Mouse (Mus musculus) G1E (cell line): ENCODE measurements at regions not wholly inside any gene's neighbourhood (a gene's known extent, or its start where the extent isn't known, plus 50 kb on each side); places are given as distances from the start of the nearest gene placed in this dataset.

Experiments
- ATAC-seq: 2 replicates; pipeline ENCODE4 v1.8.0; 2016; ENCODE audit warnings: mild to moderate bottlenecking; ENCODE audit not compliant: insufficient number of reproducible peaks, poor library complexity, low FRiP score, severe bottlenecking; ENCODE audit errors: extremely low read depth
- DNase-seq: peaks from one replicate; pipeline ENCODE4 v3.0.0; 2012; ENCODE audit warnings: low spot score
- H3K27me3 ChIP-seq: 2 replicates; pipeline ENCODE4 v1.6.1; 2012; ENCODE audit warnings: mild to moderate bottlenecking, low read length, inconsistent platforms; ENCODE audit not compliant: insufficient read depth
- H3K36me3 ChIP-seq: replicated peaks from 2 replicates; pipeline ENCODE3; 2012; ENCODE audit warnings: mild to moderate bottlenecking, inconsistent platforms
- H3K4me1 ChIP-seq: 2 replicates; pipeline ENCODE4 v1.6.1; 2012; ENCODE audit warnings: low read depth, low read length, inconsistent platforms, mixed read lengths; ENCODE audit not compliant: insufficient read depth
- H3K4me3 ChIP-seq: 2 replicates; pipeline ENCODE4 v1.5.1; 2012; ENCODE audit warnings: low read depth, mild to moderate bottlenecking, inconsistent platforms, low read length, moderate library complexity, mixed read lengths
- H3K9me3 ChIP-seq: replicated peaks from 2 replicates; pipeline ENCODE4 v1.6.1; 2012; ENCODE audit warnings: inconsistent platforms
- CTCF ChIP-seq: IDR thresholded peaks from 2 replicates; pipeline ENCODE4 v1.5.1; 2012; ENCODE audit warnings: low read depth, low read length, inconsistent platforms, mixed read lengths
- GATA1 ChIP-seq: IDR thresholded peaks from 2 replicates; pipeline ENCODE4 v1.6.1; 2012; ENCODE audit warnings: borderline replicate concordance, low read length, inconsistent platforms, mixed read lengths
- GATA2 ChIP-seq: IDR thresholded peaks from 2 replicates; pipeline ENCODE4 v1.6.1; 2012; ENCODE audit warnings: low read depth, low read length, inconsistent platforms, borderline replicate concordance
- POLR2AphosphoS5 ChIP-seq: IDR thresholded peaks from 2 replicates; pipeline ENCODE4 v1.6.1; 2012; ENCODE audit warnings: low read depth, low read length, inconsistent platforms; ENCODE audit not compliant: insufficient replicate concordance
- TAL1 ChIP-seq: conservative IDR thresholded peaks from 2 replicates; pipeline ENCODE4 v1.6.1; 2012; ENCODE audit warnings: low read depth, low read length, inconsistent platforms, mixed read lengths

GRCm38 (mm10) chr8:115436356-115436721 is 271.3 kb downstream of the Maf start:
- ATAC-seq (no peak), DNase-seq (no peak)
- Histone ChIP-seq H3K4me1 (no peaks in the 10 kb centered on the region), H3K36me3 (no peaks in the 10 kb centered on the region), H3K4me3 (no peak overlapping the region), H3K27me3 (no peaks in the 10 kb centered on the region), H3K9me3 (peaks cover 65% of the 10 kb centered on the region)
- TF ChIP-seq POLR2AphosphoS5 (no peak), TAL1 (no peak), GATA1 (no peak), GATA2 (no peak), CTCF (no peak)

- Histone ChIP-seq H3K27me3 (no peaks in the 10 kb centered on the region), H3K9me3 (peaks cover 64% of the 10 kb centered on the region), H3K4me3 (no peak overlapping the region), H3K36me3 (no peaks in the 10 kb centered on the region), H3K4me1 (no peaks in the 10 kb centered on the region)
- no peak for TF ChIP-seq GATA2
- TF ChIP-seq GATA1: no peak
- TF ChIP-seq TAL1: no peak
- TF ChIP-seq POLR2AphosphoS5: no peak
- no peak for TF ChIP-seq CTCF
- ATAC-seq (no peak), DNase-seq (no peak)
Observed at GRCm38 (mm10) chr8:115435720-115436355, 271.8 kb downstream of the Maf start.

GRCm38 (mm10) chr8:115432396-115433040 is 275.1 kb downstream of the Maf start:
- DNase-seq: no peak
- ATAC-seq: no peak
- H3K27me3 ChIP-seq: no peaks in the 10 kb centered on the region
- no peaks in the 10 kb centered on the region for H3K36me3 ChIP-seq
- H3K9me3 ChIP-seq: peaks cover 57% of the 10 kb centered on the region
- no peaks in the 10 kb centered on the region for H3K4me1 ChIP-seq
- no peak for TF ChIP-seq GATA2
- TF ChIP-seq TAL1: no peak
- TF ChIP-seq POLR2AphosphoS5: no peak
- TF ChIP-seq GATA1: no peak
- no peak for TF ChIP-seq CTCF
- H3K4me3 ChIP-seq: no peak overlapping the region

DNA sequence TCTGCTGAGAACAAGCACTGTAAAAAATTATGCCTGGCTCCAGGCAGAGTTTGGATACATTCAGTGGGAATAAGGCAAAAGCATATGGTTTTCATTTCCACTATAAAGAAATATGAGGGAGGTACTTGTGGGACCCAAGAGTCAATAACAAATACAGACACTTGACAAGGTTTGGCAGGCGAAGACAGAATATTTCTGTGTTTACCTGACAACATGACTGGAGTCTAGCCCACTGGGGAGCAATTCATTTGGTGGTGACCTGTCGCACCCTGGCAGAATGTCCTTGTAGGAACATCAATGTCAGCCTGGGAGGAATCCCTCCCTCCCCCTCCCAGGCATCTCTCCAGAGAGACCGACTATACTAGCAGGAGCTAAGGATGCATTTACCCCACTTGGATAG is 276.8 kb downstream of the Maf start:
- no peaks in the 10 kb centered on the region for H3K4me1 ChIP-seq
- H3K4me3 ChIP-seq: no peak overlapping the region
- H3K27me3 ChIP-seq: no peaks in the 10 kb centered on the region
- ATAC-seq (no peak), DNase-seq (no peak)
- H3K9me3 ChIP-seq: peaks cover 60% of the 10 kb centered on the region
- no peaks in the 10 kb centered on the region for H3K36me3 ChIP-seq
- no peak for TF ChIP-seq POLR2AphosphoS5
- TF ChIP-seq GATA2: no peak
- TF ChIP-seq CTCF: no peak
- no peak for TF ChIP-seq GATA1
- no peak for TF ChIP-seq TAL1

DNA sequence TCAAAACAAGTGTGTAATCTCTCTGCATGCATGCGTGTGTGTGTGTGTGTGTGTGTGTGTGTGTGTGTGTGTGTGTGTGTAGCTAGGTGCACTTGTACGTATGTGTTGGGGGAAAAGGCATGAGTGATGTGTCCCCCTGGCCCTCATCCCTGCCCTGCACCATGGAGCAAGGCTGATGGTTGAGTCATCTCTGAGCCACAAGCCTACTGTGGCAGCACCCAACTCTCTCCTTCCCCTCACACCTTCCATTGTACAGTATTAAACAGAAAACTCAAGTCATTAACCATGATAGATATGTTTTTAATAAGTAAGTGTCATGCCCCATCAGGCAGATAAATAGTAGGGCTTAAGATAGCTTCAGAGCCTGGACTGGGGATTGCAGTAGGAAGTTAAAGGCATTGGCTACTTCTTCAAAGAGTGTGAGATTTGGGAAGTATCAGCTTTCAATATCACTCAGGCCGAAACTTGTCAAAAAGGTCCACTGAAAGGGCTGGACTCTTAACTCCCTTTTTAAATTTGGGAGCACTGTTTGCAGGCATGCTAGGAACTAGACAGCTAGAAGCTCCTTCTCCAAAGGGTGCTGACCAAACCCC is 278.2 kb downstream of the Maf start:
- no peak overlapping the region for H3K4me3 ChIP-seq
- TF ChIP-seq GATA2 (no peak), GATA1 (no peak), CTCF (no peak), TAL1 (no peak), POLR2AphosphoS5 (no peak)
- H3K36me3 ChIP-seq: no peaks in the 10 kb centered on the region
- ATAC-seq (no peak), DNase-seq (no peak)
- peaks cover 67% of the 10 kb centered on the region for H3K9me3 ChIP-seq
- no peaks in the 10 kb centered on the region for H3K4me1 ChIP-seq
- H3K27me3 ChIP-seq: no peaks in the 10 kb centered on the region

- no peak for DNase-seq
- Histone ChIP-seq H3K27me3 (no peaks in the 10 kb centered on the region), H3K9me3 (peaks cover 66% of the 10 kb centered on the region), H3K36me3 (no peaks in the 10 kb centered on the region), H3K4me3 (no peak overlapping the region), H3K4me1 (no peaks in the 10 kb centered on the region)
- TF ChIP-seq GATA1 (no peak), GATA2 (no peak), POLR2AphosphoS5 (no peak), TAL1 (no peak), CTCF (no peak)
- ATAC-seq: no peak
Observed at GRCm38 (mm10) chr8:115428528-115429290, 278.9 kb downstream of the Maf start.
